Mouse (Mus musculus) forebrain, embryonic 12.5 days (tissue): ENCODE results near the gene Xpnpep2. TPM values are rescaled to one million over a fixed set of nuclear protein-coding genes. Genes with fewer than 3 reads are reported as not detected.

Experiments used
- ATAC-seq: fragments of 200-750 bp; cut with Nextera tagmentation; 2 replicates; pipeline ENCODE4 v1.8.0; 2017; ENCODE audit warnings: moderate TSS enrichment; ENCODE audit not compliant: low FRiP score
- H3K27ac ChIP-seq: fragments of 300-500 bp; sonication (generic); 2 replicates; pipeline ENCODE4 v1.5.1; 2016; ENCODE audit warnings: mild to moderate bottlenecking
- H3K27me3 ChIP-seq: fragments of 300-500 bp; sonication (generic); 2 replicates; pipeline ENCODE4 v1.6.1; 2016; ENCODE audit warnings: mild to moderate bottlenecking
- H3K36me3 ChIP-seq: fragments of 300-500 bp; sonication (generic); replicated peaks from 2 replicates; pipeline ENCODE4 v1.6.1; 2016; ENCODE audit warnings: mild to moderate bottlenecking
- H3K4me1 ChIP-seq: fragments of 300-500 bp; sonication (generic); 2 replicates; pipeline ENCODE4 v1.6.1; 2016
- H3K4me2 ChIP-seq: fragments of 300-500 bp; sonication (generic); 2 replicates; pipeline ENCODE4 v1.6.1; 2016; ENCODE audit warnings: mild to moderate bottlenecking, moderate library complexity
- H3K4me3 ChIP-seq: fragments of 300-500 bp; sonication (generic); replicated peaks from 2 replicates; pipeline ENCODE4 v1.5.1; 2016; ENCODE audit warnings: mild to moderate bottlenecking
- H3K9ac ChIP-seq: fragments of 300-500 bp; sonication (generic); 2 replicates; pipeline ENCODE4 v1.6.1; 2016; ENCODE audit warnings: mild to moderate bottlenecking
- H3K9me3 ChIP-seq: fragments of 300-500 bp; sonication (generic); 2 replicates; pipeline ENCODE4 v1.6.1; 2016
- WGBS: fragments of 180-500 bp; shearing (Covaris S2); methylation state at CpG from one replicate; pipeline ENCODE4 v1.1.7; 2016; 5-methylcytosine and 5-hydroxymethylcytosine counted together
- polyA plus RNA-seq: library from polyadenylated mRNA; unstranded; fragments of >200 nt; fragmentation: Nextera tagmentation; extraction: Ambion mirVana; gene quantifications from 2 replicates; pipeline ENCODE4 v1.2.1, GENCODE M21; 2016

Gene Xpnpep2
- polyA plus RNA-seq, result 0.55 and 1.2 TPM in 2 replicates

DNA sequence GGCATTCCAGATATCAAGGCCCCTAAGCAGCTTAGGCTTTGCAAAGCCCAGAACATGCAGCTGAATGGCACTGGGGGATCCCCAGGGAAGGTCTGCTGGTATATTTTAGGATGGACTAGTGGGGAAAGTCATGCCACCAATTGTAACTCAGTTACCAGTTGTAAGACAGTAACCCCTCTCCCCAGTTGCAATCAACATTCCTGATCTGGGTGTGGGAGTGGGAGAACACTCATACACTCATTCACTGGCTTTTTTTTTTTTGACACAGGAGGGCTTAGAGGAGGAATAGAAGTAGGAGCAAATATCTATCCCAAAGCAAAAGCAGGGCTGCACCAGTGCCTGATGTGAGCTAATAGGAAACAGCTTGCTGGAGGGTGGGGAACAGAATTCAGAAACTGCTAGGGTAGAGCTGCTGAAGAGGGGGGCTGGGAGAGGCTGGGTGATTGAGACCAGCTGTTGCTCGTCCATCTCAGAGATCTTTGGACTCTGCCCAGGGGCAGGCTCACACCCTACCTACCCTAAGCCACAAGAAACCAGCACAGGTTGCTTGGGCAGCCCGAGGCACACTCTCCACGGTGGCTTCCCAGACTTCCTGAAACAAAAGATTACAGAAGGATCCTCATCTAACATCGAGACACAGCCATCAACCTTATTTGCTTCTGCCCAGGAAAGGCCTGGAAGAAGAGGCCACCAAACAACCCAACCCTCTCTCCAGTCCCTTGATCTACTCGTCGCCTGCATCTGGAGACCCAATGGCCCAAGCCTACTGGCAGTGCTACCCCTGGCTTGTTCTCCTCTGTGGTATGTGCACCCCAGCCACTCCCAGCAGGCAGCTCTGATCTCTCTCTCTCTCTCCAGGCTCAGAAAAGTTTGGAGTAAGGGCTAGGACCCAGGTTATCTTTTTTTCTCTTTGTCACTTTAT is at the start of gene Xpnpep2:
Xpnpep2 (plus strand) TSS at position 332 of the 922 bp plus-strand sequence.
- H3K4me3 ChIP-seq, result no peak within 1 kb of the TSS
- H3K36me3 ChIP-seq, result no peaks in the 10 kb centered on the region
- no peak within 1 kb of the TSS for H3K4me2 ChIP-seq
- no peaks in the 10 kb centered on the region for H3K27me3 ChIP-seq
- no peaks in the 10 kb centered on the region for H3K4me1 ChIP-seq
- no peaks in the 10 kb centered on the region for H3K9me3 ChIP-seq
- H3K27ac ChIP-seq, result no peak within 1 kb of the TSS
- no peak for ATAC-seq
- no peak within 1 kb of the TSS for H3K9ac ChIP-seq
- WGBS, result 70% methylated on average over 6 of the region's 6 CpGs

GRCm38 (mm10) chrX:48062481-48062880 is 46.0 kb upstream of the Xpnpep2 start:
- Histone ChIP-seq H3K4me1 (0 out of 2 replicates have a peak, but pooled peaks cover 4% of the 10 kb centered on the region), H3K27ac (no peak overlapping the region), H3K4me2 (no peak overlapping the region), H3K9me3 (no peaks in the 10 kb centered on the region), H3K36me3 (no peaks in the 10 kb centered on the region), H3K4me3 (no peak overlapping the region), H3K27me3 (no peaks in the 10 kb centered on the region), H3K9ac (no peak overlapping the region)
- no peak for ATAC-seq
- WGBS, result 75% methylated on average over 4 of the region's 4 CpGs

DNA sequence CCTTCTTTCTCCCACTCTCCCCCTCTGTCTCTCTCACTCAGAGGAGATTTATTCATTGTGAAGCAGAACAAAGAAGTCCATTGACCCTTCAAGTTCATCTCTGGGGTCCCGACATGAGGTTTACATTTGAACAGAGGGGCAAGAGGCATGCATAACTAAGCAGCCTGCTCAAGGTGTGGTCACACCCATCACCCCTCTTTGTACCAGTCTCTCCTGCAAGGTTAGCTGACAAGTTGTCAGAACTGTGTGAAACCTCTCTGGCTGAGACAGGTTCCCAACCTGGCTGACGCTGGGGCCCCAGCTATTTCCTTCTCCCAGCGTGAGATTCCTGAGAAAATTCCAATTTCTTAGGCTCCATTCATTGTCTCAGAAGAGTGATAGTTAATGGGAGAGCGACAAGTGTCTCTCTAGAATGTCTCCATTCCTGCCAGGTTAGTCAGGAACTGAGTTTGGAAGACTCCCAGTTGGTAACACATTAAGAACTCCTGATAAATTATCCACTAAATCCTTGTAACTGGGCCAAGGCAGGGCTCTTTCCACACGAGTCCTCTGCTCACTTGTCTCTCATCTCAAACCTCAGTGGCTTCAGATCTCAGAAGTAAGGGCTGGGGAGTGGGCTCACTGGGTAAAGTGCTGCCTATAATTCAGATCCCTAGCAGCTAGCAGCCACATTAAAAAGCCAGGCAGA is 44.2 kb upstream of the Xpnpep2 start:
- ATAC-seq, result no peak
- 31% methylated on average over 5 of the region's 5 CpGs for WGBS

DNA sequence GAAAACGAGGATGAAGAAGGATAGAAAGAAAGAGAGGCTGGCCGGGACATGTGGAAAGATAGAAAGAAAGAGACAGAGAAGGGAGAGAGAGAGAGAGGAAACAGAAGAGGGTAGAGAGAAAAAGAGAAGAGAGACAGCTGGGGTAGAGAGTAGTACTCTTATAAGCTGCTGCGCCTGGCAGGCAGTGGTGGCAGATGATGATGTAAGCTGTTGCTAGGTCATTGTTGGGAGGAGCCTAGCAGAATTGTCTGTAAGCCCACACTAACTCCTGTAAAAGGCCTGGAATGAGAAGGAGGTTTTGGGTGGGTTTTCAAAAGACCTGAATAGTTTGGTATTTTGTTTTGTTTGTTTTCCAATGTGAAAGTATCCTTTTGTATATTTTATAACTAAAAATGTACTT is 41.6 kb upstream of the Xpnpep2 start:
- no peak overlapping the region for H3K4me2 ChIP-seq
- H3K4me1 ChIP-seq, result 0 out of 2 replicates have a peak, but pooled peaks cover 4% of the 10 kb centered on the region
- no peak for ATAC-seq
- no peak overlapping the region for H3K27ac ChIP-seq
- no peaks in the 10 kb centered on the region for H3K9me3 ChIP-seq
- no peak overlapping the region for H3K4me3 ChIP-seq
- WGBS, result 74% methylated on average over 3 of the region's 3 CpGs
- H3K9ac ChIP-seq, result no peak overlapping the region
- H3K36me3 ChIP-seq, result no peaks in the 10 kb centered on the region
- no peaks in the 10 kb centered on the region for H3K27me3 ChIP-seq

More for the DNA sequence above, 44.2 kb upstream of the Xpnpep2 start:
- no peak overlapping the region for H3K4me2 ChIP-seq
- H3K4me3 ChIP-seq, result no peak overlapping the region
- H3K9me3 ChIP-seq, result no peaks in the 10 kb centered on the region
- no peak overlapping the region for H3K9ac ChIP-seq
- no peak overlapping the region for H3K27ac ChIP-seq
- H3K27me3 ChIP-seq, result no peaks in the 10 kb centered on the region
- H3K36me3 ChIP-seq, result no peaks in the 10 kb centered on the region
- 0 out of 2 replicates have a peak, but pooled peaks cover 4% of the 10 kb centered on the region for H3K4me1 ChIP-seq

DNA sequence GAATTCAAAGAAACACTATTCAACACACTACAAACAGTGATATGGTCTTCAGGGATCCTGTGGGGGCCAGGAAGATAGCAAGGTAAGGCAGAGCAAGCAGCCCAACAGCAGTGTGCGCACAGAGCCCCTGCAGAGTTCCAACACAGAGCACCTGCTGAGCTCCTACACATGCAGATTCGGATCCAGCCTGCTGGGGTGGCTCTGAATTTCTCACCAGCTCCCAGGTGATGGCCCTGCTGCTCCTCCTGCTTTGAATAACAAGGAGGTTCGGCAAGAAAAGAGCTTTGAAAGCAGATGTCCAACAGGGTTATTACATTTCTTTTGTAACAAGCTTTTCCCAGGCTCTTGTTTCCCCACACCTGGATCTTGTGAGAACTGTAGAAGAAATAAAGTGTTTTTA is 36.6 kb upstream of the Xpnpep2 start:
- H3K9ac ChIP-seq, result no peak overlapping the region
- H3K27ac ChIP-seq, result no peak overlapping the region
- no peaks in the 10 kb centered on the region for H3K27me3 ChIP-seq
- no peak for ATAC-seq
- no peaks in the 10 kb centered on the region for H3K9me3 ChIP-seq
- WGBS, result 31% methylated on average over 3 of the region's 3 CpGs
- H3K4me2 ChIP-seq, result no peak overlapping the region
- no peak overlapping the region for H3K4me3 ChIP-seq
- no peaks in the 10 kb centered on the region for H3K36me3 ChIP-seq
- no peaks in the 10 kb centered on the region for H3K4me1 ChIP-seq

DNA sequence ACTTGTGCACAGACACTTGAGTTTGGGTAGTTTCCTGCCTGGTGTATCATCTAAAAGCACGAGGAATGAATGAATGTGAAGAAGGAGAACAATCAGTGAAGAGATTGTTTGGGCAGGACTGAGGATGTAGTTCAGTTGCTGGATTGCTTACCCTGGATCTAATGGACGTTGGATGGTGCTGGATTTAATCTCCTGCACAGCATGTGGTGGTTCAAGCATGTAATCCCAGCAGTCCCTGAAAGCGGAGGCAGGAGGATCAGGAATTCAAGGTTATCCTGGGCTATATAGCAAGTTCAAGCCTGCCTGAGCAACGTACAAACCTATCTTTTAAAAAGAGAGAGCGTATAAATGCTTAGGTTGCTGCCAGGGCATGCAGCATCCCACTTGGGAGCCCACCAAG is 36.1 kb upstream of the Xpnpep2 start:
- Histone ChIP-seq H3K9me3 (no peaks in the 10 kb centered on the region), H3K36me3 (no peaks in the 10 kb centered on the region), H3K27me3 (no peaks in the 10 kb centered on the region), H3K4me3 (no peak overlapping the region), H3K9ac (no peak overlapping the region), H3K4me2 (no peak overlapping the region), H3K4me1 (no peaks in the 10 kb centered on the region), H3K27ac (no peak overlapping the region)
- 35% methylated on average over 5 of the region's 5 CpGs for WGBS
- ATAC-seq, result no peak

DNA sequence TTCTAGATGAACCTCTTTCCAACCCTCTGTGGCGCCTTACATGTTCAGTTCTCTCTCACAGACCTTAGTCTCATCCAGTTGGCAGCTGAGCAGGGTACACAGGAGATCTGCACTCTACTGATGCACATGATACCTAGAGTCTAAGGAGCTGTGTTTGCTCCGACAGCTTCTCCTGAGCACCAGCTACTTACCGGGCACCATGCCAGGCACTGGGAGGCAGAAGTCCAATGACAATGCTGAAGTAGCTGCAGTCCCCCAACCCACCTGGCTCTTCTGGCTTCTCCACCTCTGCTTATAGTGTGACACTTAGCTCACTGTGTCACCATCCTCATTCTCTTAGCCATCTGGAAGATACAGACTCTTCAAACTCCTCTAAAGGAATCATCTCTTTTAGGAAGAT is 33.8 kb upstream of the Xpnpep2 start:
- Histone ChIP-seq H3K9me3 (no peaks in the 10 kb centered on the region), H3K9ac (no peak overlapping the region), H3K4me2 (no peak overlapping the region), H3K36me3 (no peaks in the 10 kb centered on the region), H3K4me3 (no peak overlapping the region), H3K4me1 (no peaks in the 10 kb centered on the region), H3K27ac (no peak overlapping the region), H3K27me3 (no peaks in the 10 kb centered on the region)
- WGBS, result 88% methylated on average over 3 of the region's 3 CpGs
- no peak for ATAC-seq

DNA sequence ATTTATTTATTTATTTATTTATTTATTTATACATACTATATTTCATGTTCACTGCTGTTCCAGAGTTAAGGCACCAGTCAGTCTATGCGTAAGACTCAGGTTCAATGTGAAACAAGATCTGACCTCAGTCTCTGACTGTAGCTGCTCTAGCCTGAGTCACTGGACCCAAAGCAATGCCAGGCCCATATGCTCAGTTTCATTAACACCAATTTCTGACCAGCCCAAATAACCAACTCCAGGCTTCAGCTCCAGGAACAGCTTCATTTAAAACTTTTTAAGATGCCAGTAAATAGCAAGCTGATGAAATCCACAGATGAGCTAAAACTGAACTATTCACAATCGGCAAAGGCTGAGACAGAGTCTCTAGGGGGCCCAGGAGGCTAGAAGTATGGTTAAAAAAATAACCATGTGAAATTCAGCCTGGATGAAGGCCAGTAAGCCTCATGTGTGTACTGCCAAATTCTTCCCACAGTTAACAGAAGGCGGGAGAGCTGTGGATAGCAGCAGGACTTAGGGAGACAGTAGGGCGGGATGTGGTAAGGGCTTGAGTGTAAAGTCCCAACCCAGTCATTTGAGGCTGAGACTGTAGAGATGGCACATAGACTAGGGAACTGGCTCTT is 31.6 kb upstream of the Xpnpep2 start:
- Histone ChIP-seq H3K9me3 (no peaks in the 10 kb centered on the region), H3K27ac (no peak overlapping the region), H3K4me2 (no peak overlapping the region), H3K4me1 (no peaks in the 10 kb centered on the region), H3K36me3 (no peaks in the 10 kb centered on the region), H3K4me3 (no peak overlapping the region), H3K27me3 (no peaks in the 10 kb centered on the region), H3K9ac (no peak overlapping the region)
- no peak for ATAC-seq
- WGBS, result 88% methylated on average over 4 of the region's 4 CpGs

GRCm38 (mm10) chrX:48082364-48082763 is 26.2 kb upstream of the Xpnpep2 start:
- ATAC-seq, result no peak
- H3K27ac ChIP-seq, result no peak overlapping the region
- no peak overlapping the region for H3K4me2 ChIP-seq
- no peaks in the 10 kb centered on the region for H3K36me3 ChIP-seq
- no peaks in the 10 kb centered on the region for H3K27me3 ChIP-seq
- H3K4me3 ChIP-seq, result no peak overlapping the region
- no peaks in the 10 kb centered on the region for H3K4me1 ChIP-seq
- no peaks in the 10 kb centered on the region for H3K9me3 ChIP-seq
- no peak overlapping the region for H3K9ac ChIP-seq
- WGBS, result 69% methylated on average over 5 of the region's 5 CpGs

- Histone ChIP-seq H3K9ac (no peak overlapping the region), H3K4me2 (no peak overlapping the region), H3K36me3 (no peaks in the 10 kb centered on the region), H3K4me1 (no peaks in the 10 kb centered on the region), H3K27ac (no peak overlapping the region), H3K4me3 (no peak overlapping the region), H3K9me3 (no peaks in the 10 kb centered on the region), H3K27me3 (no peaks in the 10 kb centered on the region)
- no peak for ATAC-seq
- WGBS, result 68% methylated on average over 10 of the region's 10 CpGs
Measured at GRCm38 (mm10) chrX:48092129-48092528, 16.4 kb upstream of the Xpnpep2 start.

- H3K4me2 ChIP-seq, result no peak overlapping the region
- no peak overlapping the region for H3K4me3 ChIP-seq
- no peaks in the 10 kb centered on the region for H3K27me3 ChIP-seq
- H3K9me3 ChIP-seq, result no peaks in the 10 kb centered on the region
- no peak overlapping the region for H3K27ac ChIP-seq
- no peak overlapping the region for H3K9ac ChIP-seq
- 65% methylated on average over 3 of the region's 3 CpGs for WGBS
- H3K4me1 ChIP-seq, result no peaks in the 10 kb centered on the region
- ATAC-seq, result no peak
- H3K36me3 ChIP-seq, result no peaks in the 10 kb centered on the region
Measured at GRCm38 (mm10) chrX:48093555-48093954, 15.0 kb upstream of the Xpnpep2 start.

DNA sequence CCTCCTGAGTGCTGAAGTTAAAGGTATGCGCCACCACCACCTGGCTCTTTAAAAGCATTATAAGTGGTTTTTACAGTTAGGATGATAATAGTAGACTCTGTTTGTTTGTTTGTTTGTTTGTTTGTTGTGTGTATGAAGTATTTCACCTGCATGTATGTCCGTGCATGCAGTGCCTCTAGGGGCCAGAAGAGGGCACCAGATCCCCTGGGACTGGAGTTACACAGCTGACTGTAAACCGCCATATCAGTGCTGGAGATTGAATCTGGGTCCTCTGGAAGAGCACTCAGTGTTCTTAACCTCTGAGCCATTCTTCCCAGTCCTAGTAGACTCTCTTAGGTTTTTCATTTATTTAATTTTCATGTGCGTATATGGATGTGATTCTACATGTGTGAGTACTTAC is 13.9 kb upstream of the Xpnpep2 start:
- H3K27ac ChIP-seq, result no peak overlapping the region
- no peak overlapping the region for H3K4me3 ChIP-seq
- H3K9me3 ChIP-seq, result no peaks in the 10 kb centered on the region
- no peaks in the 10 kb centered on the region for H3K36me3 ChIP-seq
- H3K27me3 ChIP-seq, result no peaks in the 10 kb centered on the region
- no peaks in the 10 kb centered on the region for H3K4me1 ChIP-seq
- ATAC-seq, result no peak
- H3K4me2 ChIP-seq, result no peak overlapping the region
- no peak overlapping the region for H3K9ac ChIP-seq
- WGBS, result 74% methylated on average over 4 of the region's 4 CpGs
